In genomic region chr4:99458984-99459383, GRCm38 (mm10) we compare ENCODE assay signal across 15 mouse cellular contexts.
DNase-seq lines count a peak whose midpoint lies in the region; ATAC-seq and TF ChIP-seq lines count a peak whose summit lies in the region.
"Had no signal": no experiment of that assay in that cellular context is flagged by ENCODE, and none has a peak within 500 bp of the region (broad histone marks: within the 10 kb centered on the region; RNA-seq: fewer than 3 reads in every experiment).

No protein-coding gene starts in this region.

- no peaks in the 10 kb centered on the region for H3K9me3 ChIP-seq in liver, embryonic 11.5 days (ENCODE audit: control insufficient read depth, low read length)
- no peaks in the 10 kb centered on the region for H3K9me3 ChIP-seq in hindbrain, embryonic 16.5 days (ENCODE audit: control insufficient read depth, low read length)
- no peaks in the 10 kb centered on the region for H3K9me3 ChIP-seq in midbrain, postnatal 0 days (ENCODE audit: low read length)
- H3K9me3 ChIP-seq: heart, embryonic 15.5 days; liver, embryonic 13.5 days had no signal

- H3K27ac ChIP-seq in liver, adult 2 months (replicated peaks; ENCODE audit: insufficient read depth, low read depth, low read length) = no peak overlapping the region
- H3K27ac ChIP-seq in liver, embryonic 11.5 days (ENCODE audit: low read depth, low read length) = no peak overlapping the region
- no peak overlapping the region for H3K27ac ChIP-seq in hindbrain, embryonic 16.5 days (ENCODE audit: low read depth, low read length)
- H3K27ac ChIP-seq in midbrain, postnatal 0 days (ENCODE audit: low read depth, low read length) = no peak overlapping the region
- H3K27ac ChIP-seq: heart, embryonic 15.5 days; liver, embryonic 13.5 days; macrophage had no signal

- peak; percentile 9 for DNase-seq in embryo, embryonic 10.5 days (ENCODE audit: low spot score)
- no peak for DNase-seq in embryo, embryonic 9.5 days (ENCODE audit: extremely low spot score)
- DNase-seq in liver, adult 2 months (ENCODE audit: extremely low read depth, low read depth, low spot score) = peak; percentile 6
- no peak for DNase-seq in liver, embryonic 11.5 days (ENCODE audit: low spot score)
- DNase-seq in midbrain, postnatal 0 days (ENCODE audit: low spot score) = no peak
- DNase-seq in layer of hippocampus, postnatal 10 days (ENCODE audit: low spot score in 2 of 2) = no peak
- no peak for DNase-seq in c-Kit-positive CD71-positive TER-119-positive erythroid progenitor cells, embryonic 14.5 days (ENCODE audit: low spot score)
- DNase-seq: gastrocnemius, postnatal 25 days; liver, embryonic 13.5 days; thymus, postnatal 36 days had no signal

- no peak overlapping the region for H3K4me2 ChIP-seq in liver, embryonic 11.5 days
- peak overlapping the region; percentile 46; the same call in 1 of the 2 replicates for H3K4me2 ChIP-seq in hindbrain, embryonic 16.5 days (ENCODE audit: low read length)
- H3K4me2 ChIP-seq in midbrain, postnatal 0 days (ENCODE audit: low read depth, low read length, poor library complexity, severe bottlenecking) = peak overlapping the region; percentile 43; the same call in 1 of the 2 replicates
- H3K4me2 ChIP-seq: liver, embryonic 13.5 days had no signal

- H3K36me3 ChIP-seq in liver, adult 2 months (ENCODE audit: control insufficient read depth, insufficient read depth, low read length) = no peaks in the 10 kb centered on the region
- no peaks in the 10 kb centered on the region for H3K36me3 ChIP-seq in liver, embryonic 11.5 days (ENCODE audit: control insufficient read depth, insufficient read depth, low read length)
- no peaks in the 10 kb centered on the region for H3K36me3 ChIP-seq in hindbrain, embryonic 16.5 days (ENCODE audit: control insufficient read depth, insufficient read depth, low read length)
- no peaks in the 10 kb centered on the region for H3K36me3 ChIP-seq in midbrain, postnatal 0 days (ENCODE audit: insufficient read depth, low read length)
- H3K36me3 ChIP-seq: heart, embryonic 15.5 days; liver, embryonic 13.5 days had no signal

- TF ChIP-seq POLR2A in liver, adult 2 months (IDR thresholded peaks at IDR 0.05; ENCODE audit: extremely low read depth, insufficient read depth, low read length) = no peak

- H3K79me2 ChIP-seq in liver, adult 2 months (ENCODE audit: control insufficient read depth, insufficient read depth, low read length) = no peaks in the 10 kb centered on the region

- no peak for ATAC-seq in liver, embryonic 11.5 days (replicated peaks; ENCODE audit: low FRiP score)
- no peak for ATAC-seq in hindbrain, embryonic 16.5 days
- no peak for ATAC-seq in midbrain, postnatal 0 days (ENCODE audit: low FRiP score)
- ATAC-seq: intestine, postnatal 0 days had no signal

- no peak for TF ChIP-seq CTCF in liver, adult 2 months (IDR thresholded peaks at IDR 0.05; ENCODE audit: low read depth, low read length)
- TF ChIP-seq CTCF in midbrain, postnatal 0 days (IDR thresholded peaks at IDR 0.05) = no peak

- H3K9ac ChIP-seq in liver, adult 2 months (ENCODE audit: low read depth, low read length) = no peak overlapping the region
- H3K9ac ChIP-seq in liver, embryonic 11.5 days (ENCODE audit: low read depth, low read length) = no peak overlapping the region
- H3K9ac ChIP-seq in hindbrain, embryonic 16.5 days (ENCODE audit: low read depth, low read length) = no peak overlapping the region
- H3K9ac ChIP-seq in midbrain, postnatal 0 days (replicated peaks; ENCODE audit: low read length, poor library complexity, severe bottlenecking) = no peak overlapping the region
- H3K9ac ChIP-seq: heart, embryonic 15.5 days; liver, embryonic 13.5 days had no signal

- H3K4me3 ChIP-seq in liver, adult 2 months (ENCODE audit: insufficient read depth, low read depth, low read length) = no peak overlapping the region
- H3K4me3 ChIP-seq in liver, embryonic 11.5 days (ENCODE audit: low read depth, low read length) = no peak overlapping the region
- no peak overlapping the region for H3K4me3 ChIP-seq in hindbrain, embryonic 16.5 days (ENCODE audit: low read length)
- no peak overlapping the region for H3K4me3 ChIP-seq in midbrain, postnatal 0 days (ENCODE audit: low read depth, low read length)
- H3K4me3 ChIP-seq: erythroblast, embryonic 14.5 days; heart, embryonic 15.5 days; liver, embryonic 13.5 days had no signal

- no peaks in the 10 kb centered on the region for H3K27me3 ChIP-seq in liver, adult 2 months (ENCODE audit: control insufficient read depth, insufficient read depth, low read length)
- H3K27me3 ChIP-seq in liver, embryonic 11.5 days (replicated peaks; ENCODE audit: control insufficient read depth, insufficient read depth, low read length) = peaks cover 3% of the 10 kb centered on the region; the same call in 1 of the 2 replicates
- peaks cover 18% of the 10 kb centered on the region for H3K27me3 ChIP-seq in hindbrain, embryonic 16.5 days (replicated peaks; ENCODE audit: control insufficient read depth, insufficient read depth, low read length)
- H3K27me3 ChIP-seq in midbrain, postnatal 0 days (ENCODE audit: insufficient read depth, low read length) = no peaks in the 10 kb centered on the region
- H3K27me3 ChIP-seq: heart, embryonic 15.5 days; liver, embryonic 13.5 days had no signal

- WGBS in liver, adult 2 months = 75% methylated on average over 4 of the region's 4 CpGs
- WGBS in liver, embryonic 11.5 days = 71% methylated on average over 4 of the region's 4 CpGs
- 53% methylated on average over 4 of the region's 4 CpGs for WGBS in hindbrain, embryonic 16.5 days
- WGBS in midbrain, postnatal 0 days = 42% methylated on average over 4 of the region's 4 CpGs

- H3K4me1 ChIP-seq in liver, adult 2 months (ENCODE audit: control insufficient read depth, insufficient read depth, low read length) = no peaks in the 10 kb centered on the region
- H3K4me1 ChIP-seq in liver, embryonic 11.5 days (replicated peaks; ENCODE audit: control insufficient read depth, insufficient read depth, low read length) = no peaks in the 10 kb centered on the region
- peaks cover 2% of the 10 kb centered on the region for H3K4me1 ChIP-seq in hindbrain, embryonic 16.5 days (ENCODE audit: control insufficient read depth, insufficient read depth, low read depth, low read length)
- H3K4me1 ChIP-seq in midbrain, postnatal 0 days (ENCODE audit: insufficient read depth, low read length) = no peaks in the 10 kb centered on the region
- H3K4me1 ChIP-seq: heart, embryonic 15.5 days; liver, embryonic 13.5 days had no signal

Comparison
In these comparisons a context has a peak if more than half of its experiments do, and no peak if none do; other contexts are left out.
1. DNase-seq: peak in embryo, embryonic 10.5 days (single experiment) and liver, adult 2 months (single experiment); none in embryo, embryonic 9.5 days (single experiment), liver, embryonic 11.5 days (single experiment), midbrain, postnatal 0 days (single experiment), layer of hippocampus, postnatal 10 days (0 of 2) and c-Kit-positive CD71-positive TER-119-positive erythroid progenitor cells, embryonic 14.5 days (single experiment).